Mouse (Mus musculus) C2C12 (cell line): ENCODE results near the gene Ifit1bl1. TPM values are rescaled to one million over a fixed set of nuclear protein-coding genes. Genes with fewer than 3 reads are reported as not detected.
"Not testable (repeated sequence)": the region's sequence is repeated elsewhere in the genome, so short reads cannot be mapped to it uniquely, and the experiment has no call there.

ENCODE experiments used
- H3K27me3 ChIP-seq: one replicate; pipeline ENCODE4 v1.6.1; 2011; ENCODE audit not compliant: control insufficient read depth, insufficient read depth, insufficient read length
- H3K36me3 ChIP-seq: one replicate; pipeline ENCODE4 v1.6.1; 2011; ENCODE audit not compliant: control insufficient read depth, insufficient read depth
- H3K4me3 ChIP-seq: one replicate; pipeline ENCODE4 v1.5.1; 2011; ENCODE audit warnings: mild to moderate bottlenecking, control low read depth; ENCODE audit not compliant: poor library complexity, insufficient read depth, severe bottlenecking
- H3K79me2 ChIP-seq: one replicate; pipeline ENCODE4 v1.6.1; 2011; ENCODE audit not compliant: control insufficient read depth, insufficient read depth
- H3K79me3 ChIP-seq: one replicate; pipeline ENCODE4 v1.6.1; 2011; ENCODE audit warnings: low read depth, control low read depth
- H3ac ChIP-seq: one replicate; pipeline ENCODE3; 2011; ENCODE audit warnings: low read depth; ENCODE audit not compliant: control insufficient read depth, insufficient read length
- CEBPB ChIP-seq: IDR thresholded peaks from one replicate; pipeline ENCODE4 v1.6.1; 2011; ENCODE audit warnings: low read depth, mild to moderate bottlenecking, control low read depth, moderate library complexity
- CTCF ChIP-seq: IDR thresholded peaks from one replicate; pipeline ENCODE4 v1.5.1; 2011; ENCODE audit not compliant: control insufficient read depth, insufficient read depth, insufficient read length
- FOSL1 ChIP-seq: IDR thresholded peaks from one replicate; pipeline ENCODE4 v1.8.0; 2011; ENCODE audit warnings: mild to moderate bottlenecking, low read length; ENCODE audit not compliant: poor library complexity, insufficient read depth, severe bottlenecking
- MAX ChIP-seq: IDR thresholded peaks from one replicate; pipeline ENCODE4 v1.6.1; 2011; ENCODE audit warnings: mild to moderate bottlenecking, control low read depth
- MYOD1 ChIP-seq: IDR thresholded peaks from one replicate; pipeline ENCODE4 v1.6.1; 2011; ENCODE audit warnings: low read depth; ENCODE audit not compliant: control insufficient read depth, insufficient read length
- MYOG ChIP-seq: IDR thresholded peaks from one replicate; pipeline ENCODE4 v1.6.1; 2011; ENCODE audit not compliant: control insufficient read depth, insufficient read length; ENCODE audit errors: extremely low read depth
- USF1 ChIP-seq: IDR thresholded peaks from one replicate; pipeline ENCODE4 v1.6.1; 2011; ENCODE audit warnings: low read depth, mild to moderate bottlenecking, control low read depth, moderate library complexity
- long read RNA-seq, 2 experiments: library from polyadenylated mRNA; unstranded; transcript quantifications; one replicate each; pipeline ENCODE4 v2.0.0; 2019 to 2020
- polyA plus RNA-seq: library from polyadenylated mRNA; unstranded; fragments of >200 nt; fragmentation: generic; extraction: Trizol; gene quantifications from one replicate; pipeline ENCODE4 v1.2.1, GENCODE M21; 2012; ENCODE audit warnings: missing spikeins

Gene Ifit1bl1
- polyA plus RNA-seq, result not detected
- long read RNA-seq, experiment 1, partial matches to known transcripts, result 1 of 1 reads
- long read RNA-seq, experiment 1, other reads (novel, unspliced or antisense), result 0 of 1 reads
- long read RNA-seq, experiment 2, result 0 reads

GRCm38 (mm10) chr19:34601888-34602287 is at the start of gene Ifit1bl1:
Ifit1bl1 (minus strand) TSS chr19:34601956.
- H3K36me3 ChIP-seq, H3K27me3 ChIP-seq, H3K79me2 ChIP-seq, H3K79me3 ChIP-seq, H3K4me3 ChIP-seq, H3ac ChIP-seq: not testable (repeated sequence)

GRCm38 (mm10) chr19:34650997-34651396 is 49.2 kb upstream of the Ifit1bl1 start:
- TF ChIP-seq MYOG (no peak), USF1 (no peak), MYOD1 (no peak), CTCF (no peak), CEBPB (no peak), MAX (no peak)
- H3K79me3 ChIP-seq, result no peaks in the 10 kb centered on the region
- H3K79me2 ChIP-seq, result no peaks in the 10 kb centered on the region
- no peak overlapping the region for H3ac ChIP-seq
- no peak overlapping the region for H3K4me3 ChIP-seq
- no peaks in the 10 kb centered on the region for H3K36me3 ChIP-seq
- no peaks in the 10 kb centered on the region for H3K27me3 ChIP-seq

- Histone ChIP-seq H3ac (no peak overlapping the region), H3K79me2 (no peaks in the 10 kb centered on the region), H3K27me3 (no peaks in the 10 kb centered on the region), H3K79me3 (no peaks in the 10 kb centered on the region), H3K36me3 (no peaks in the 10 kb centered on the region), H3K4me3 (no peak overlapping the region)
- TF ChIP-seq CTCF (no peak), USF1 (no peak), FOSL1 (no peak), CEBPB (no peak), MAX (no peak), MYOG (no peak)
Measured at GRCm38 (mm10) chr19:34650276-34650675, 48.5 kb upstream of the Ifit1bl1 start.

- H3K79me2 ChIP-seq, H3K4me3 ChIP-seq, H3K79me3 ChIP-seq, H3ac ChIP-seq, H3K36me3 ChIP-seq, H3K27me3 ChIP-seq: not testable (repeated sequence)
Measured at GRCm38 (mm10) chr19:34647630-34648029, 45.9 kb upstream of the Ifit1bl1 start.

GRCm38 (mm10) chr19:34642616-34643015 is 40.9 kb upstream of the Ifit1bl1 start:
- H3K79me3 ChIP-seq, result no peaks in the 10 kb centered on the region
- H3K79me2 ChIP-seq, result no peaks in the 10 kb centered on the region
- no peak overlapping the region for H3ac ChIP-seq
- no peak overlapping the region for H3K4me3 ChIP-seq
- no peak for TF ChIP-seq FOSL1
- TF ChIP-seq USF1, result no peak
- no peak for TF ChIP-seq MYOG
- no peak for TF ChIP-seq MYOD1
- no peak for TF ChIP-seq MAX
- TF ChIP-seq CTCF, result no peak
- no peak for TF ChIP-seq CEBPB
- peaks cover 3% of the 10 kb centered on the region for H3K27me3 ChIP-seq
- H3K36me3 ChIP-seq, result no peaks in the 10 kb centered on the region

- H3ac ChIP-seq, result no peak within 1 kb of the TSS
- no peak for TF ChIP-seq CTCF
- TF ChIP-seq MAX, result no peak
- no peak for TF ChIP-seq MYOG
- no peak for TF ChIP-seq MYOD1
- no peak for TF ChIP-seq FOSL1
- TF ChIP-seq USF1, result no peak
- TF ChIP-seq CEBPB, result no peak
- no peaks in the 10 kb centered on the region for H3K36me3 ChIP-seq
- H3K79me2 ChIP-seq, result no peaks in the 10 kb centered on the region
- peaks cover 3% of the 10 kb centered on the region for H3K27me3 ChIP-seq
- H3K4me3 ChIP-seq, result no peak within 1 kb of the TSS
- H3K79me3 ChIP-seq, result no peaks in the 10 kb centered on the region
Measured at GRCm38 (mm10) chr19:34640623-34641022, 38.9 kb upstream of the Ifit1bl1 start, which contains the start of the genes Ifit1bl2 and Ifit1. Ifit1bl2 (minus strand) TSS chr19:34640743. Ifit1 (plus strand) TSS chr19:34640871.
